ENCODE assay signal across 12 mouse cellular contexts in genomic region chr13:116708456-116708780, GRCm38 (mm10).
DNase-seq lines count a peak whose midpoint lies in the region; ATAC-seq and TF ChIP-seq lines count a peak whose summit lies in the region.
"Had no signal": no experiment of that assay in that cellular context is flagged by ENCODE, and none has a peak within 500 bp of the region (broad histone marks: within the 10 kb centered on the region; RNA-seq: fewer than 3 reads in every experiment).

No protein-coding gene starts in this region.

- peaks cover 9% of the 10 kb centered on the region; the same call in 1 of the 2 replicates for H3K4me1 ChIP-seq in heart, embryonic 11.5 days (ENCODE audit: control insufficient read depth, insufficient read depth, low read length)
- H3K4me1 ChIP-seq in lung, embryonic 14.5 days (ENCODE audit: insufficient read depth), result no peaks in the 10 kb centered on the region
- peaks cover 24% of the 10 kb centered on the region for H3K4me1 ChIP-seq in limb, embryonic 12.5 days (replicated peaks)
- peaks cover 9% of the 10 kb centered on the region; the same call in 1 of the 2 replicates for H3K4me1 ChIP-seq in stomach, embryonic 16.5 days (ENCODE audit: control insufficient read depth, insufficient read depth, low read length)

- DNase-seq in heart, postnatal 36 days, result no peak
- no peak for DNase-seq in lung, embryonic 14.5 days
- DNase-seq in lung, postnatal 14 days, result no peak
- no peak for DNase-seq in spleen, postnatal 4 days (ENCODE audit: low spot score in 2 of 2)
- DNase-seq in urinary bladder, adult 18-20 months (ENCODE audit: low spot score in 2 of 2), result no peak
- DNase-seq: adrenal gland, postnatal 14 days; cerebellum, adult 9-10 months; spleen, adult 18-20 months had no signal

- peak overlapping the region; percentile 15 for H3K4me3 ChIP-seq in heart, embryonic 11.5 days (ENCODE audit: low read depth, low read length)
- H3K4me3 ChIP-seq in lung, embryonic 14.5 days (ENCODE audit: low read depth, low read length), result peak overlapping the region; percentile 8; the same call in 1 of the 2 replicates
- H3K4me3 ChIP-seq in limb, embryonic 12.5 days (replicated peaks), result peak overlapping the region; percentile 25
- peak overlapping the region; percentile 51 for H3K4me3 ChIP-seq in stomach, embryonic 16.5 days (replicated peaks; ENCODE audit: low read length)

- no peak for ATAC-seq in heart, embryonic 11.5 days (replicated peaks; ENCODE audit: insufficient number of reproducible peaks, low FRiP score, low TSS enrichment)
- no peak for ATAC-seq in lung, embryonic 14.5 days (ENCODE audit: insufficient read depth)
- ATAC-seq in limb, embryonic 12.5 days (ENCODE audit: insufficient number of reproducible peaks, insufficient read depth, low FRiP score, low TSS enrichment, low read depth), result no peak
- ATAC-seq in stomach, embryonic 16.5 days (ENCODE audit: insufficient read depth, low FRiP score), result no peak

- H3K9me3 ChIP-seq in heart, embryonic 11.5 days (replicated peaks; ENCODE audit: control insufficient read depth, low read length), result no peaks in the 10 kb centered on the region
- H3K9me3 ChIP-seq in lung, embryonic 14.5 days (ENCODE audit: low read depth, low read length), result no peaks in the 10 kb centered on the region
- H3K9me3 ChIP-seq in limb, embryonic 12.5 days, result no peaks in the 10 kb centered on the region
- no peaks in the 10 kb centered on the region for H3K9me3 ChIP-seq in stomach, embryonic 16.5 days (replicated peaks; ENCODE audit: control insufficient read depth, low read length)

- 1% methylated on average over 7 of the region's 7 CpGs for WGBS in heart, embryonic 11.5 days (ENCODE audit: insufficient replicate concordance)
- WGBS in lung, embryonic 14.5 days, result 6% methylated on average over 7 of the region's 7 CpGs
- 2% methylated on average over 7 of the region's 7 CpGs for WGBS in limb, embryonic 12.5 days
- WGBS in stomach, embryonic 16.5 days, result 8% methylated on average over 7 of the region's 7 CpGs

- peaks cover 58% of the 10 kb centered on the region for H3K27me3 ChIP-seq in heart, embryonic 11.5 days (ENCODE audit: control insufficient read depth, insufficient read depth, low read length)
- H3K27me3 ChIP-seq in lung, embryonic 14.5 days (ENCODE audit: insufficient read depth, low read length), result peaks cover 75% of the 10 kb centered on the region
- peaks cover 78% of the 10 kb centered on the region for H3K27me3 ChIP-seq in limb, embryonic 12.5 days
- H3K27me3 ChIP-seq in stomach, embryonic 16.5 days (ENCODE audit: control insufficient read depth, insufficient read depth, low read length), result peaks cover 10% of the 10 kb centered on the region

- intact Hi-C loops in heart, postnatal 36 days (cut with DNase I), result loop anchor here (5.0 kb wide), 1 partner anchor 401 kb away; the partner anchor contains the start of gene Isl1

- H3K27ac ChIP-seq in heart, embryonic 11.5 days (ENCODE audit: low read depth, low read length), result no peak overlapping the region
- H3K27ac ChIP-seq in lung, embryonic 14.5 days (ENCODE audit: low read depth), result no peak overlapping the region
- no peak overlapping the region for H3K27ac ChIP-seq in limb, embryonic 12.5 days
- H3K27ac ChIP-seq in stomach, embryonic 16.5 days (ENCODE audit: low read length), result peak overlapping the region; percentile 83
- H3K27ac ChIP-seq: macrophage had no signal

- H3K4me2 ChIP-seq in heart, embryonic 11.5 days, result peak overlapping the region; percentile 59
- peak overlapping the region; percentile 44 for H3K4me2 ChIP-seq in lung, embryonic 14.5 days
- peak overlapping the region; percentile 49 for H3K4me2 ChIP-seq in limb, embryonic 12.5 days
- H3K4me2 ChIP-seq in stomach, embryonic 16.5 days (ENCODE audit: low read depth, low read length), result peak overlapping the region; percentile 56

- H3K9ac ChIP-seq in heart, embryonic 11.5 days (ENCODE audit: low read depth, low read length), result no peak overlapping the region
- no peak overlapping the region for H3K9ac ChIP-seq in lung, embryonic 14.5 days
- H3K9ac ChIP-seq in limb, embryonic 12.5 days (replicated peaks), result no peak overlapping the region
- H3K9ac ChIP-seq in stomach, embryonic 16.5 days (ENCODE audit: low read length), result peak overlapping the region; percentile 64

- no peaks in the 10 kb centered on the region for H3K36me3 ChIP-seq in heart, embryonic 11.5 days (ENCODE audit: control insufficient read depth, insufficient read depth, low read length)
- H3K36me3 ChIP-seq in lung, embryonic 14.5 days (ENCODE audit: insufficient read depth), result no peaks in the 10 kb centered on the region
- H3K36me3 ChIP-seq in limb, embryonic 12.5 days, result no peaks in the 10 kb centered on the region
- no peaks in the 10 kb centered on the region for H3K36me3 ChIP-seq in stomach, embryonic 16.5 days (ENCODE audit: control insufficient read depth, insufficient read depth, low read length)

- TF ChIP-seq CTCF in lung, embryonic 14.5 days (IDR thresholded peaks at IDR 0.05; ENCODE audit: low read depth), result no peak
